Mouse (Mus musculus): ENCODE data around the gene 1700030K09Rik.

Gene 1700030K09Rik

DNA sequence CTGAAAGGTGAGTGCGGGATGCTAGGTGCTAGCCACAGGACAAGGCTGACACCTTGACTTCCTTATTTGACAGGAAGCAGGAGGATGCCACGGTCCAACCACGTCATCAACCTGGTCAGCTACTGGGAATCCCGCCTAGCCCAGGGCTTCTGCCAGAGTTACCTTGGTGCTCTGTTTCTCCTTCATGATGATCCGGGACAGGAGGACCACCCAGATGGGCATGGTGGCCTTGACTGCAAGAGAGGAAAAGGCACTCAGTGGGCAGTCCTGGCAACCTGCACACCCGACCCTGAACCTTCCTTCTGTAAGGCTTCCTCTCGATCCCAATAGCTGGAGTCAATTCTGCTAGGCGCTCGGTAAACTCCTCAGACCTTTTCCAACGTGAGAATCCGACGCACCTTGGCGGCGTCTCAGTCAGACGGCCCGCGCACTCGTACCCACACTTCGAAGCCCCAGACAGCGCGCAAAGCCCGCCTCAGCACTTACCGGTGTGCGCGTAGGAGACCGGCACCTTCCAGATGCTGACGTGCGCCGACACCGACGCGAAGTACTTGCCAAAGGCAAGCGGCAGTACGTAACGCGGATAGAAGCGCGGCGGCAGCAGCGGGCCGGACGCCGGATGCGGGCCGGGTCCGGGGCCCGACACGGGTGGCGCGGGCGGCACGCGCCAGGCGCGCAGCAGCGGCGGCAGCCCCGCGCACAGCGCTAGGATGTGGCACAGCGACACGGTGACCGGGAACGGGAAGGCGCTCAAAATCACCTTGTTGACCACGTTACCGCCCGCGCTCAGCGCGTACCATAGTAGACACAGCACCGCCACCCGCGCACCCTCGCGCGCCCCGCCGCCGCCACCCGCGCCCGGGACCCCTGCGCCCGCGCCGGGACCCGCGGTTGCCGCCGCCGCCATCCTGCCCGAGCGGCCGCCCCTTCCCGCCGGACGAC is 48.3 kb downstream of the 1700030K09Rik start, which contains the start of gene Slc35e1:
Slc35e1 (minus strand) TSS at position 935 of the 942 bp plus-strand sequence.
- TF ChIP-seq GATA4 (IDR thresholded peaks at IDR 0.05; ENCODE audit: insufficient replicate concordance, low read length) = no peak

DNA sequence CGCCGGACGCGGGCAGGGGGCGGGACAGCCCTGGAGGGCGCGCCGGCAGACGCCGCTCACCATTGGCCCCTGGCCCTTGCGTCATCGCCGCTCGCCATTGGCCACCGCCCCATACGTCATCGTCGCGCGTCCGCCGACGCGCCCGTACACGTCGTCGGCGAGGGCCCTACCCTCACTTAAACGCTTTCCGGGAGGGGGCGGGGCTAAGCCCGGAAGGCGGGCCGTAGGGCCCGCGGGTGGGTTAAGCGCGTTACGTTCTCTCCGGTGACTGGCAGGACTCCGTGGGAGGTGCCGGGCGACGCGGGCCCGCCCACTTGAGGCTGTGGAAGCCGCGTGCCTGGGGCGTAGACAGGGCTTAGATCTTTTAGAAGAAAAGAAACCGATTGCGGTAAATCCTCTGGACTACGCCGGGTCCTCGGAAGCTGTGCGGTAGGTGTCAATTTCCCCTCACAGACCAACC is 49.0 kb downstream of the 1700030K09Rik start:
- TF ChIP-seq GATA4 (IDR thresholded peaks at IDR 0.05; ENCODE audit: insufficient replicate concordance, low read length) = peak; percentile 25; the same call in 1 of the 2 replicates

DNA sequence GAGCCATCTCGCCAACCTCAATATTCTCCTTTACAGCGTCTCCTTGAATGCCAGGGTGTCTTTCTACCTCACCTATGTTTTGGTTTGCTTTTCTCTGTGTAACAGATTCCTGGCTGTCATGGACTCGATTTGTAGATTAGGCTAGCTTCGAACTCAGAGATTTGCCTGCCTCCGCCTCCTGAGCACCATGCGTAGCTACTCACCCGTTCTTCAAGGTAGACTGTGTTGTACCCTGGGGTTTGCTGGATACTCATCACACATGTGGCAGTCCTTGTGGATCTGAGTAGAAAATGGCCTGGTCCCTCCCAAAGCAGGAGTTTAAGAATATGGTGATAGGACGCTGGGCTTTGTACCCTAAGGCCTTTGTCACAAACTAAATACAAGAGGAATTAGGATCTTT is 49.7 kb downstream of the 1700030K09Rik start:
- TF ChIP-seq GATA4 (IDR thresholded peaks at IDR 0.05; ENCODE audit: insufficient replicate concordance, low read length) = no peak

DNA sequence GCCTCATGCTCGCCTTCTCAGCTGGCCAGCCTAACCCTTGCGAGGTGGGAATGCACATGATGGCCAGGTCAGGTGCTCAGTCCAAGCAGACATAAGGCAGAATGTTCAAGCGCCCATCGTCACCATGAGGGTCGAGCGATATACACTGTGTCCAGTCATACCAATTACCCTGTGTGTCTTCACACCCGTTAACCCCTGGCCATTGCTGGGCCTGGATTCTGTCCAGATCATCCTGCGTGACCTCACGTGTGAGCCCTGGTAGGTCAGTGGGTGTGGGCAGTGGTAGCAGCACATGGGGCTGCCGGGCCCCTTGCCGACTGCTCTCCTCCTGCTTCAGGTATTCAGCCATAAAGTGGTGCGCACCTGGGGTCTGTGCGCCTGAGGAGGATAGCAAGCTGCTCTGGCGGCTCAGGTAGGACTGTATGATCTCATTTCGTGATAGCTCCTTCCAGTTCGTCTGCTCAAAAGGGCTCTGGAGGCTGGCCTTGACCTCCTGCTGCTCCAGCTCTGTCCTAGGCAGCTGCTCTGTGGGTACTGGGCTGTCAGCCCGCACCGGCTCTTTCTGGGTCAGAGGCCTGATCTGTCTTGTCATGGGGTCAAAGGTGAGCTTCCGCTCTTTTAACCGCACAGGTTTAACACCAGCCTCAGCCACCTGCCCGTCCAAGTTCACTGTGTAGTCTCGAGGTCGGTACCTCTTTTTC is 51.9 kb downstream of the 1700030K09Rik start:
- TF ChIP-seq GATA4 (IDR thresholded peaks at IDR 0.05; ENCODE audit: insufficient replicate concordance, low read length) = no peak

DNA sequence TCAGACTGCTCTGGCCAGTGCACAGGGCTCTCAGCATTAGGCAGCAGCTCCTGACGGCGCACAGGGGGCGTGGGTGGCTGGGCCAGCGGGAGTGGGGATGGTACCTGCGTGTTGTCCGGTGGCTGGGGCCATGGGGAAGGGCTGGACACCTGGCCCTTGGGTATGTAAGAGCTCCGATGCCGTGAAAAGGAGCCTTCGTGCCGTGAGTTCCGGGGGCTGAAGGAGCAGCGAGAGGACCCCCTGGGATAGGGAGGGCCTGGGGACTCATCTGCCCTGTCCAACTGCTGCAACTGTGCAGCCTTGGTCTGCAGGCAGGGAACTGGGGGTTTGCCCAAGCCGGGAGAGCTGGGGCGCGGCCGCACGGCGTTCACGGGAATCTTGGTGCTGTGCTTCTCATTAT is 52.5 kb downstream of the 1700030K09Rik start:
- TF ChIP-seq GATA4 (IDR thresholded peaks at IDR 0.05; ENCODE audit: insufficient replicate concordance, low read length) = no peak

DNA sequence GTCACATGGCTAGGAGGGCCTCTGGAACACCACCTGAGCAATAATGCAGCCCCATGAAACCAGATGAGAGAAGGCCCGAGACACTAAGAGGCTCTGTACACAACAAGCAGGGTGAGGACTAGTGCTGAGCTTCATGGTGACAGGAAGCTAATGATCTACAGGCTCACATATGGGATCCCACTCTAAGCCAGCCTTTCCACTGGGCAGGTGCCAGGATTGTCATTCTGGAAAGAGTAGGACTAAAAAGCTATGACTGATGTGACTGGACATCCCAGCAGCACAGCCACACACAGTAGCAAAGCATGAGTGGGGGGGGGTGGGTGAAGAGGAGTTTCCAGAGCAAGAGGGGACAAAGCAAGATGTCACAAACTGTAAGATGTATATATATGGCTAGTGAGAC is 54.2 kb downstream of the 1700030K09Rik start:
- no peak for TF ChIP-seq GATA4 (IDR thresholded peaks at IDR 0.05; ENCODE audit: insufficient replicate concordance, low read length)

DNA sequence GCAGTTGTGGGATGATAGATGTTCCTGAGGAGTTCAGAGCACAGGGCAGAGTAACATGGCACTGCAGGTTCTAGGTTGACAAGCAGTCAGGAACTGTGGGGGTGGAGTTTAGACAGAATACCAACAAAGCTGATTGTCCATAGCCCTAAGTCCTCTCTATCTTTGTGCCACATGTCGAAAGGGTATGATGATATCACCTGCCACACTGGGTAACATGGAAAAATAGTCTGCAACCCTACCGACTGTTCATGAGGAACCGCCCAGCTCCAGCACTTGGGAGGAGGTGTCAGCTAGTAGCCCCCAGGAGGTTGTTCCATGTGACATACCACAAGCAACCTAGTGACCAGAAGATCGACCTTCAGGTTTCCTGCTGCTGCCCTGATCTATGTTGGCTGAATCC is 54.8 kb downstream of the 1700030K09Rik start:
- no peak for TF ChIP-seq GATA4 (IDR thresholded peaks at IDR 0.05; ENCODE audit: insufficient replicate concordance, low read length)

DNA sequence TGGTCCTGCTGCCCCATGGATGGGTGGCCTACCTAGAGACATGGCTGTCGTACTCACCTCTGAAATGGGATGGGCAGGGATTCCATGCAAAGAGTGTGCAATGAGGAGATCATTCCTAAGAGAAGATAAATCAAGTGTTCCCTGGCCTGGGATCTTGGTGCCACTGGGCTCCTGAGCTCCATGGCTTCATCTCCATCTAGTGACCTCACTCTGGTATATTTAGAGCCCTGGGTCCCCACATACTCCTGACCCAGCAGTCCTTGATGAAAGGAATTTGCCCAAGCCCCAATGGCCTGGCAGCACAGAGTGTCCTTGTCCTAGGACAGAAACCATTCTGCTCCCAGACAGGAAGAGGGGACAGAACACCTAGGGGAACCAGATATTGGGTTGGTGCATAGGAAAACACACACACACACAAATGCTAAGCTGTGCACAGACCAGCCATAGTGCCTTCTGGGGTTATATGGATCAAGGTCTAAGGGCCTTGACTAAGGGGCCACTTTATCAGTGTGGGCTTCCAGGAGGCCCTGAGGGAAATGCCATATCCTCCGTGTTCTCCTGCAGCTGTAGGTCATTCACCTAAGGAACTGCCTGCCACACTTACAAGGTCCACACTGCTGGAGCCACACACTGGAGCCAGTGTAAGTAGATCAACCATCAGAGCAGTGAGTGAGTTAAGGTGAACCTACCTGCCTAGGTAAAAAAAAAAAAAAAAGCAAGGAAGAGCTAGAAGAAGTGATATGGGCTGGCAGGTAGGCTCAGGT is 56.0 kb downstream of the 1700030K09Rik start:
- TF ChIP-seq GATA4 (IDR thresholded peaks at IDR 0.05; ENCODE audit: insufficient replicate concordance, low read length) = no peak

DNA sequence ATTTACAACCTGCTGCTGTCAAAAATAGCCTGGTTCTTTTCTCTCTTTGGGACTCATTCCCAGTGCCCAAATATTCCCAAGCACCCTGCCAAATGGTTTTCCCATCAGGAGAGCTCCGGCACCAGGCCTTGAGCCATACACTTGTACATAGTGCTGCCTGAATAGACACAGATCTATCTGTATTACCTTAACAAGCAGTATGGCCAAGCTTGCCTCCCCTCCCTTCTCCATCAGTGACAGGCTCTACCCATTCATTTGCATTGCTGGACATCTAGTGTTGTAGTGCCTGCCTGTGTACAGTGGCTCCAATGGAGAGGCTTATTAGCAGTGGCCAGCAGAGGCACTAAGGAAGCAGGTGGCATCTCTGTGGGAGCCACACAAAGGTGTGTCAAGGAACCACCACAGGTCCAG is 56.8 kb downstream of the 1700030K09Rik start:
- no peak for TF ChIP-seq GATA4 (IDR thresholded peaks at IDR 0.05; ENCODE audit: insufficient replicate concordance, low read length)

DNA sequence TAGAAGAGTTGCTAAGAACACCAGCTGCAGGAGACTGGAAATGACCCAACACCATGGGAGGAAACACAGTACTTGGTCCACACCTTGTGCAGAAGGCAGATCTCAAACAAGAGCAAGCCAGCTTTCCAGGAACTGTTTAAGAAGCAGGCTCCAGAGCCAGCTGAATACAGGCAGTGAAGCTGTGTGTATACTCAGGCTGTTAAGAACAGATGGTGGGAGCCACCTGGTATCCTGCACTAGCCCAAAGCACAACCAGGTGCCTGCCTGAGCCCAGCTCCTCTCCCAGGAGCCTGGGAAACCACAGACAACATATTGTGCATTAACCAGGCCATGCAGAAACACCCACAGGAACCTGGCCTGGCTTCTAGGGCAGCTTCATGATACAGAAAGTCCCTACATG is 60.5 kb downstream of the 1700030K09Rik start:
- no peak for TF ChIP-seq GATA4 (IDR thresholded peaks at IDR 0.05; ENCODE audit: insufficient replicate concordance, low read length)

DNA sequence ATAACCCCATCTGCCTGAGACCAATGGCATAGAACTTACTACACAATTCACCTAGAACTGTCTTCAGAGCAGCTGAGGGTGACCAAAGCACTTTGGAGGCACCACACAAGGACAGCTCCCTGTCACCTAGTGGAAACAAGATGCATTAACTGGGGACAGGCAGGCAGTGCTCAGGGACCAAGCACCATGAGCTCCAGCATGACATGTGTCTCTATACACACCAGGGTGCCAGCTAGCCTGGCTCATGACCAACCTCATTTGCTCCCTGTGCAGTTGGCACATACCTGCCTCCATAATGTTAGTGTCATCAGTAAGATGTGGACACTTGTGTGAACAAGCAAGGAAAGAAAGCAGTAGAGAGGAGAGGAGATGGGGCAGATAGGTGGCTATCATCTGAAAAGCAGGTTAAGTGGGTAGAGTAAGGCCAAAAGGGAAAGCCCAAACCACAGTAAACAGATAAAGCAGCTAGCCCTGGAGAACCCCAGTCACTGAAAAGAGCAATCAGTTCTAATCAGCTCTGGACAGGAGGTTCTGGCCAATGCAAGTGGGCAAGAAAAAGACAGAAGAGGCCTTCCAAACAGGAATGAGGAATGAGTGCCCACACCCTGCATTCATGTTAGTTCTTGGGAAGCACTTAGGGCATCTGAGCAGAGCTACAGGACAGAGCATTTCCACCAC is 61.1 kb downstream of the 1700030K09Rik start:
- TF ChIP-seq GATA4 (IDR thresholded peaks at IDR 0.05; ENCODE audit: insufficient replicate concordance, low read length) = no peak

DNA sequence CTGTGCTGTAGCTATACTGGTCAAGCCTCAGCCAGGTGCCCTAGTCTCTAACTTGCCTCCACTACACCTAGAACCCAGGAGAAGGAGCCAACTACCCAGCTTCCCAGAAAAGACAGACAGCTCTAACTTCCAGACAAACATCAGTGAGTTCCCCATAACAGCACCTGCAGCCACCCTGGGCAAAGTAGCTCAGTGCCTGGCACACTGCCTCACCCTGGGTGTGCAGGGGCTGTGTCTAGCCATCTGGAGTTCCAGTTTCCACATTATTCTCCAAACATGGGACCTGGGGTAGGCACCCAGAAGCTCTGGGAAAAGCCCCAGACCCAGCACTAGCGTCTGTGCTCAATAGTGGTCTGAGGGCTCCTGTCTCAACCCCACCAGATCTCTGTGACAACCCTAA is 63.8 kb downstream of the 1700030K09Rik start:
- no peak for TF ChIP-seq GATA4 (IDR thresholded peaks at IDR 0.05; ENCODE audit: insufficient replicate concordance, low read length)

All from liver, adult (tissue).